Mouse (Mus musculus) liver, adult 2 months (tissue): ENCODE measurements around the gene Tbcc.

ENCODE experiments used
- CTCF ChIP-seq: fragments of 200-500 bp; IDR thresholded peaks from 2 replicates; pipeline ENCODE4 v1.5.1; 2011; ENCODE audit warnings: low read depth, low read length, control low read depth
- POLR2A ChIP-seq: fragments of 200-500 bp; IDR thresholded peaks from 2 replicates; pipeline ENCODE4 v1.6.1; 2011; ENCODE audit warnings: low read length, control low read depth; ENCODE audit not compliant: insufficient read depth; ENCODE audit errors: extremely low read depth

- TF ChIP-seq CTCF (no peak), POLR2A (no peak)
These were observed 42.5 kb downstream of the Tbcc start for GRCm38 (mm10) chr17:46932961-46933360.
